Mouse (Mus musculus) Patski (cell line): Measurements from ENCODE around the gene Mettl16. TPM values are rescaled to one million over a fixed set of nuclear protein-coding genes. Genes with fewer than 3 reads are reported as not detected.
"Not testable (repeated sequence)": the region's sequence is repeated elsewhere in the genome, so short reads cannot be mapped to it uniquely, and the experiment has no call there.

ENCODE experiments used
- ATAC-seq: fragments of 100-300 bp; one replicate; pipeline ENCODE4 v1.8.0; 2021
- CTCF ChIA-PET: fragments of 350-600 bp; sonication (Branson Sonifier 250); formaldehyde crosslinking; loops from one replicate; lab custom pipeline; 2022; ENCODE audit warnings: inconsistent platforms; lab: Charles Lee
- POLR2A ChIA-PET: fragments of 350-600 bp; sonication (Branson Sonifier 250); formaldehyde crosslinking; loops from one replicate; lab custom pipeline; 2022; ENCODE audit warnings: antibody characterized with exemption, inconsistent platforms; lab: Charles Lee
- DNase-seq: peaks from one replicate; pipeline ENCODE4 v3.0.0-alpha.2; 2011; ENCODE audit warnings: low read depth, low spot score
- H3K27me3 ChIP-seq: fragments of 371-371 bp; one replicate; pipeline ENCODE4 v1.5.1; 2021
- CTCF ChIP-seq: fragments of 100-300 bp; IDR thresholded peaks from one replicate; pipeline ENCODE4 v1.5.1; 2021
- in situ Hi-C: fragments of 300-500 bp; cut with MboI; formaldehyde crosslinking; loops from 3 replicates; pipeline ENCODE4 v1.11.1; 2018; ENCODE audit warnings: low pct_unique_long_range_greater_than_20kb, mixed read lengths
- polyA plus RNA-seq: library from polyadenylated mRNA; unstranded; gene quantifications from one replicate; pipeline ENCODE4 v1.2.3, GENCODE M21; 2021

Mettl16 gene
- polyA plus RNA-seq, 1 experiment from 2014 or later, result 33.6 TPM

GRCm38 (mm10) chr11:74771650-74772049, 1.0 kb downstream of the Mettl16 start:
- ATAC-seq, result no peak
- in situ Hi-C loops, result no loop called here
- TF ChIP-seq CTCF, result no peak

GRCm38 (mm10) chr11:74772386-74772785, 1.8 kb downstream of the Mettl16 start:
- no peak for TF ChIP-seq CTCF
- H3K27me3 ChIP-seq, result no peaks in the 10 kb centered on the region
- ATAC-seq, result no peak
- POLR2A ChIA-PET, result no interaction called here
- in situ Hi-C loops, result no loop called here
- DNase-seq, result no peak
- CTCF ChIA-PET, result interaction anchor here (1.1 kb wide), 1 partner anchor 9 kb away, joined by 3 read pairs; no protein-coding TSS in a partner anchor

More at GRCm38 (mm10) chr11:74771650-74772049, 1.0 kb downstream of the Mettl16 start:
- H3K27me3 ChIP-seq, result no peaks in the 10 kb centered on the region
- ChIA-PET POLR2A (interaction anchor here (1.6 to 1.8 kb wide), 2 partner anchors 24 to 47 kb away, joined by 3 to 7 read pairs; partner anchors contain the start of gene Pafah1b1), CTCF (interaction anchor here (0.8 to 1.1 kb wide), 2 partner anchors 10 to 11 kb away, joined by 3 read pairs; no protein-coding TSS in a partner anchor)
- no peak for DNase-seq

- ChIA-PET CTCF (interaction anchor here (1.0 to 1.5 kb wide), 6 partner anchors 7 to 81 kb away, joined by 3 to 4 read pairs (median 3); no protein-coding TSS in a partner anchor), POLR2A (no interaction called here)
- no peak for ATAC-seq
- TF ChIP-seq CTCF, result no peak
- in situ Hi-C loops, result no loop called here
- no peaks in the 10 kb centered on the region for H3K27me3 ChIP-seq
- no peak for DNase-seq
Measured at GRCm38 (mm10) chr11:74792874-74793273, 22.2 kb downstream of the Mettl16 start.

- H3K27me3 ChIP-seq, result no peaks in the 10 kb centered on the region
- ChIA-PET POLR2A (no interaction called here), CTCF (interaction anchor here (1.3 kb wide), 1 partner anchor 8 kb away, joined by 3 read pairs; no protein-coding TSS in a partner anchor)
- DNase-seq, result no peak
- no peak for ATAC-seq
- no peak for TF ChIP-seq CTCF
- in situ Hi-C loops, result no loop called here
Measured at GRCm38 (mm10) chr11:74800658-74801057, 30.0 kb downstream of the Mettl16 start.

GRCm38 (mm10) chr11:74804081-74804627, 33.5 kb downstream of the Mettl16 start:
- DNase-seq (no peak), ATAC-seq (no peak)
- in situ Hi-C loops, result no loop called here
- ChIA-PET CTCF (interaction anchor here (1.6 kb wide), 1 partner anchor 43 kb away, joined by 4 read pairs; no protein-coding TSS in a partner anchor), POLR2A (interaction anchor here (0.6 kb wide), 1 partner anchor 1712 kb away, joined by 3 read pairs; no protein-coding TSS in a partner anchor)
- no peak for TF ChIP-seq CTCF
- H3K27me3 ChIP-seq, result no peaks in the 10 kb centered on the region

- in situ Hi-C loops, result no loop called here
- ChIA-PET POLR2A (no interaction called here), CTCF (interaction anchor here (0.9 to 1.2 kb wide), 2 partner anchors 9 to 12 kb away, joined by 3 read pairs; no protein-coding TSS in a partner anchor)
- ATAC-seq, result no peak
- H3K27me3 ChIP-seq, result no peaks in the 10 kb centered on the region
- no peak for DNase-seq
- no peak for TF ChIP-seq CTCF
Measured at GRCm38 (mm10) chr11:74807246-74807882, 36.7 kb downstream of the Mettl16 start.

- TF ChIP-seq CTCF, result no peak
- ATAC-seq, result no peak
- CTCF ChIA-PET, result interaction anchor here (1.2 kb wide), 1 partner anchor 9 kb away, joined by 3 read pairs; no protein-coding TSS in a partner anchor
- in situ Hi-C loops, result no loop called here
- DNase-seq, result no peak
- POLR2A ChIA-PET, result no interaction called here
- no peaks in the 10 kb centered on the region for H3K27me3 ChIP-seq
Measured at GRCm38 (mm10) chr11:74808251-74808853, 37.7 kb downstream of the Mettl16 start.

- DNase-seq, result no peak
- ATAC-seq, result no peak
- peak; percentile 39 for TF ChIP-seq CTCF
- H3K27me3 ChIP-seq, result no peaks in the 10 kb centered on the region
- ChIA-PET CTCF (interaction anchor here (0.8 to 1.3 kb wide), 3 partner anchors 11 to 52 kb away, joined by 3 to 4 read pairs (median 3); no protein-coding TSS in a partner anchor), POLR2A (no interaction called here)
- in situ Hi-C loops, result no loop called here
Measured at GRCm38 (mm10) chr11:74810134-74810533, 39.5 kb downstream of the Mettl16 start.

GRCm38 (mm10) chr11:74811027-74811426, 40.4 kb downstream of the Mettl16 start:
- CTCF ChIA-PET, result interaction anchor here (0.8 kb wide), 1 partner anchor 11 kb away, joined by 4 read pairs; no protein-coding TSS in a partner anchor
- H3K27me3 ChIP-seq, POLR2A ChIA-PET, DNase-seq, ATAC-seq, in situ Hi-C loops: not testable (repeated sequence)

- ChIA-PET POLR2A (no interaction called here), CTCF (interaction anchor here (0.8 to 1.5 kb wide), 2 partner anchors 10 to 177 kb away, joined by 3 read pairs; no protein-coding TSS in a partner anchor)
- in situ Hi-C loops, result no loop called here
- no peak for TF ChIP-seq CTCF
- no peaks in the 10 kb centered on the region for H3K27me3 ChIP-seq
- no peak for ATAC-seq
- no peak for DNase-seq
Measured at GRCm38 (mm10) chr11:74811538-74811937, 40.9 kb downstream of the Mettl16 start.
